Mouse (Mus musculus): ENCODE measurements around the gene Nrxn2. TPM values are rescaled to one million over a fixed set of nuclear protein-coding genes. Genes with fewer than 3 reads are reported as not detected.

Gene Nrxn2
- polyA plus RNA-seq, 1 experiment from 2014 or later = 1.6 TPM

DNA sequence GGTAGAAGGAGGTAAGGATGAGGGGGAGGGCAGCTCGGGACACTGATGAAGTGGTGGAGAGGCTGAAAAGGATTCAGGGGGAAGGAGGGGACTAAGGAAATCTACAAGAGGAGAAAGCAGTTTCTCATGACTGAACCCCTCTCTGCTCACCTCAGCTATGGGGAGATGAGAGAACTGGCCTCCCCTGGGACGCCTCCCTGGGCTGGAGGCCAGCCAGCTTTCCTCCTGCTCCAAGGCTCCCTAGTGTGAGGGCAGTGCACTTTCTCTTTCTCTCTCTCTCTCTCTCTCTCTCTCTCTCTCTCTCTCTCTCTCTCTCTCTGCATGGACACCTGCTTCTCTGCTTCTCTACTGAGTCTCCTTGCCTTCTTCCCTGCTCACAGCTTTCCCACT, 82.1 kb downstream of the Nrxn2 start:
- Histone ChIP-seq H3K9me3 (ENCODE audit: control insufficient read depth, low read length) (no peaks in the 10 kb centered on the region), H3K36me3 (ENCODE audit: control insufficient read depth, insufficient read depth, low read length) (no peaks in the 10 kb centered on the region), H3K9ac (ENCODE audit: low read depth, low read length) (no peak overlapping the region), H3K4me3 (ENCODE audit: low read depth, low read length) (no peak overlapping the region), H3K4me1 (replicated peaks; ENCODE audit: control insufficient read depth, insufficient read depth, low read length) (peaks cover 8% of the 10 kb centered on the region; the same call in 1 of the 2 replicates), H3K27ac (ENCODE audit: low read depth, low read length) (no peak overlapping the region), H3K4me2 (no peak overlapping the region), H3K27me3 (replicated peaks; ENCODE audit: control insufficient read depth, insufficient read depth, low read length) (peaks cover 100% of the 10 kb centered on the region)
- WGBS = 48% methylated on average over 2 of the region's 2 CpGs
- no peak for DNase-seq (ENCODE audit: low spot score)
- no peak for ATAC-seq (replicated peaks; ENCODE audit: low FRiP score)

DNA sequence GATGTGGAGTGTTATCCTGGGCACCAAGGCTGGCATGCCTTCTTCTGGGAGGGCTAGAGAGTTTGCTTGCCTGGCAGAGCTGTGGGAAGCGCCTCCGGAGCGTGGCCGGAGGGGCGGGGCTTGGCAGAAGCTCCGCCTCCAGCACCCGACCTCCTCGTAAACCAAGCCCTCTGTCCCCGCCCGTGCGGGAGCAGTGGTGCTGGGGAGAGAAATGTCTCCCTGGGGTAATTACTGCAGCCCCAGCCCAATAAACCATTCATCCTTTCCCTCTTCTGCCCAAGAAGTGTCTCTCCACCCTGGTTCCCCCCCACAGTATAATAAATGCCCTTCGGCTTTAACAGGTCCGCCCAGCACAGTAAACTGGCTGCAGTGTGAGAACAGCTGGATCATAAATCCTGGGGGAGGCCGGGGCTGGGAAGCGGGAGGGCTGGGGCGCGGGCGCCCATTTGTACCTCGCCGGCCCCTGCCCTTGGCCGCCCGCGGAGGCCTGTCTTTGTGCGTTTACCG, 83.6 kb downstream of the Nrxn2 start:
- no peak for ATAC-seq (replicated peaks; ENCODE audit: low FRiP score)
- peak overlapping the region; percentile 69 for H3K4me2 ChIP-seq
- under 1% methylated on average over 25 of the region's 25 CpGs for WGBS

DNA sequence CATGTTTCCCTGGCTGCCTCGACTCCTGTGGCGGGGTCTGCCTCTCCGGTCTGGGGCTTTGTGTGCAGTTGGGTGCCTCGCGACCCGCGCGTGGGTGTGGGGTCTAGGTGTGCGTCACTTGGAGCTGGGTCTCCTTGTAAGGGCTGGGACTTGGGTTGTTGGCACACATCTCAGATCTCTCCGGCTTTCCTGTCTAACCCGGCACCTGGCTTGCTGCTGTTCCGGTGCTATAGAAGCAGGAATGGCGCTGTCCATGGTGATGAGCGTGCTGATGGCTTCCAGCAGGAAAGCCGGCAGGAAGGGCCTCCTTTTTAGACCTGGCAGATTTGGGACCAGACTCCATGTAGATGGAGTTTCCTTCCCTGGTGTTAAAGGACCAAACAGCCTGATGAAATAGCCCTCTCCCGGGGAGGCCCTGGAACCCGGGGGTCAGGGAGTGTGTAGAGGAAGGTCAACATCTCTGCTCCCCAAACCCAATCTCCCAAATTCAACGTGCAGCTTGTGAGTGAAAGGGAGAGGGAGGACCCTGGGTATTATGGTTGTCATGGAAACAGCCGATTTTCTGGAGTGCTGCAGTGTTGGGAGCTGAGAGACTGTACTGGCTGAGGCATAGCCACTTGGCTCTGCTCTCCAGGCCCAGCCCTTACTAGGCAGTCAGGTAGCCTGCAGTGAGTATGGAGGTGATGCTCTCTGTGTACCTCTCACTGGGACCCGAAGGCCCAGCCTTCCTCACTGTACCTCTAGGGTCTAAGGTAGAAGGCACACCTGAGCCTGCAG, 84.2 kb downstream of the Nrxn2 start:
- Histone ChIP-seq H3K36me3 (ENCODE audit: control insufficient read depth, insufficient read depth, low read length) (no peaks in the 10 kb centered on the region), H3K27me3 (replicated peaks; ENCODE audit: control insufficient read depth, insufficient read depth, low read length) (peaks cover 100% of the 10 kb centered on the region), H3K4me3 (ENCODE audit: low read depth, low read length) (peak overlapping the region; percentile 35), H3K9me3 (ENCODE audit: control insufficient read depth, low read length) (no peaks in the 10 kb centered on the region), H3K27ac (ENCODE audit: low read depth, low read length) (no peak overlapping the region), H3K9ac (ENCODE audit: low read depth, low read length) (no peak overlapping the region), H3K4me2 (peak overlapping the region; percentile 69), H3K4me1 (replicated peaks; ENCODE audit: control insufficient read depth, insufficient read depth, low read length) (peaks cover 8% of the 10 kb centered on the region; the same call in 1 of the 2 replicates)
- DNase-seq (ENCODE audit: low spot score) (peak; percentile 74), ATAC-seq (replicated peaks; ENCODE audit: low FRiP score) (no peak)
- 4% methylated on average over 20 of the region's 20 CpGs for WGBS

More for the DNA sequence above, 83.6 kb downstream of the Nrxn2 start:
- Histone ChIP-seq H3K9ac (ENCODE audit: low read depth, low read length) (no peak overlapping the region), H3K36me3 (ENCODE audit: control insufficient read depth, insufficient read depth, low read length) (no peaks in the 10 kb centered on the region), H3K9me3 (ENCODE audit: control insufficient read depth, low read length) (no peaks in the 10 kb centered on the region), H3K4me3 (ENCODE audit: low read depth, low read length) (peak overlapping the region; percentile 35), H3K27me3 (replicated peaks; ENCODE audit: control insufficient read depth, insufficient read depth, low read length) (peaks cover 100% of the 10 kb centered on the region), H3K4me1 (replicated peaks; ENCODE audit: control insufficient read depth, insufficient read depth, low read length) (peaks cover 8% of the 10 kb centered on the region; the same call in 1 of the 2 replicates), H3K27ac (ENCODE audit: low read depth, low read length) (no peak overlapping the region)
- no peak for DNase-seq (ENCODE audit: low spot score)

DNA sequence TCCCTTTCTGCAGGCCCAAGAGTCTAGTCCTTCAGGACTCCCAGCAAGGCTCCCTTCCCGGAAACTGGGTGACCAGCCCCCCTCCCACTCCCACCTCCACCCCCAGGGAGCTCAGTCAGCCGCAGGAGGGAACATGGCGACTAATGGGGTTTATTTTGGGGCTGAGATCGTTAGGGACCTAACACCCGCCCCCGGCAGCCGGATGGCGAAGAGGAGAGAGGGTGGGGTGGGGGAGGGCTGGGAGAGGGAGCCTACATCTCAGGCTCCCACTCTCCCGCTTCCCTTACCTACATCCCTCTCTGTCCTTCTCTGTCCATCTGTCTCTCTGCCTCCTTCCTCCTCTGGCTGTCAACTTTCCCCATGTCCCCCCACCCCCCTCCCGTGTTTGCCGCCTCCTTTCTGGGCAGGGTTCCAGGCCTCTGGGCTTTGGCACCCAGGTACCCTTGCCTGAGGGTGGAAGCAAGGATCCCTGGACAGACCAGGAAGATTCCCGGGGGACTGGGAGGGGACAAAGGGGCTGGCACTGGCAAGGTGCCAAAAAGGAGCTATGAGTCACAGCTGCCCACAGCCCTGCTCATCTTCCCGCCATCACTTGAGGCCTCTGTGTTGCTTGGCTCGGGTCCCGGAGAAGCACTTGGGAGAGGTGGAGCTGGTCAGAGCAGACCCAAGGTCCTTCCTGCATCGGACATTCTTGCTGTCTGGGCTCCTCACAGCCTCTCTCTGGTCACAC, 85.6 kb downstream of the Nrxn2 start:
- Histone ChIP-seq H3K9me3 (ENCODE audit: control insufficient read depth, low read length) (no peaks in the 10 kb centered on the region), H3K27me3 (replicated peaks; ENCODE audit: control insufficient read depth, insufficient read depth, low read length) (peaks cover 93% of the 10 kb centered on the region), H3K27ac (ENCODE audit: low read depth, low read length) (no peak overlapping the region), H3K4me2 (no peak overlapping the region), H3K4me1 (replicated peaks; ENCODE audit: control insufficient read depth, insufficient read depth, low read length) (peaks cover 5% of the 10 kb centered on the region; the same call in 1 of the 2 replicates), H3K36me3 (ENCODE audit: control insufficient read depth, insufficient read depth, low read length) (no peaks in the 10 kb centered on the region), H3K4me3 (ENCODE audit: low read depth, low read length) (no peak overlapping the region), H3K9ac (ENCODE audit: low read depth, low read length) (no peak overlapping the region)
- DNase-seq (ENCODE audit: low spot score) = no peak
- no peak for ATAC-seq (replicated peaks; ENCODE audit: low FRiP score)
- WGBS = 29% methylated on average over 14 of the region's 16 CpGs

DNA sequence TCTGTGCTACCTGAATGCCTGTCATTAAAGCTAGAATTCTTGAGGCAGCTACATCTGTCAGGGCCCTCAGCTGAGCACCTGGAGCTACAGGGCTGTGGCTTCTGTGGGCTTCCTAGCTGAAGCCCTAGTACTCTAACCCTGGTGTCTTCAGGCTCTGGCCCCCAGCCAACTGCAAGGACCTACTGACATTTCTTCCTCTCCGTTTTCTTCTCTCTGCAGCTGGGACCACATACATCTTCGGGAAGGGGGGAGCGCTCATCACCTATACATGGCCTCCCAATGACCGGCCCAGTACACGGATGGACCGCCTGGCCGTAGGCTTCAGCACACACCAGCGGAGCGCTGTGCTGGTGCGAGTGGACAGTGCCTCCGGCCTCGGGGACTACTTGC, 86.1 kb downstream of the Nrxn2 start:
- H3K27me3 ChIP-seq (replicated peaks; ENCODE audit: control insufficient read depth, insufficient read depth, low read length) = peaks cover 93% of the 10 kb centered on the region
- DNase-seq (ENCODE audit: low spot score) = no peak

GRCm38 (mm10) chr19:6507393-6507792, 88.9 kb downstream of the Nrxn2 start:
- H3K27me3 ChIP-seq (replicated peaks; ENCODE audit: control insufficient read depth, insufficient read depth, low read length) = peaks cover 77% of the 10 kb centered on the region
- no peak overlapping the region for H3K27ac ChIP-seq (ENCODE audit: low read depth, low read length)
- DNase-seq (ENCODE audit: low spot score) = no peak
- H3K4me1 ChIP-seq (replicated peaks; ENCODE audit: control insufficient read depth, insufficient read depth, low read length) = peaks cover 1% of the 10 kb centered on the region; the same call in 1 of the 2 replicates
- H3K9me3 ChIP-seq (ENCODE audit: control insufficient read depth, low read length) = no peaks in the 10 kb centered on the region
- H3K4me3 ChIP-seq (ENCODE audit: low read depth, low read length) = no peak overlapping the region
- 38% methylated on average over 10 of the region's 10 CpGs for WGBS
- ATAC-seq (replicated peaks; ENCODE audit: low FRiP score) = no peak
- no peak overlapping the region for H3K9ac ChIP-seq (ENCODE audit: low read depth, low read length)
- H3K36me3 ChIP-seq (ENCODE audit: control insufficient read depth, insufficient read depth, low read length) = no peaks in the 10 kb centered on the region
- H3K4me2 ChIP-seq = no peak overlapping the region

More for the DNA sequence above, 86.1 kb downstream of the Nrxn2 start:
- ATAC-seq (replicated peaks; ENCODE audit: low FRiP score) = no peak
- Histone ChIP-seq H3K9ac (ENCODE audit: low read depth, low read length) (no peak overlapping the region), H3K4me1 (replicated peaks; ENCODE audit: control insufficient read depth, insufficient read depth, low read length) (peaks cover 5% of the 10 kb centered on the region; the same call in 1 of the 2 replicates), H3K4me2 (no peak overlapping the region), H3K4me3 (ENCODE audit: low read depth, low read length) (no peak overlapping the region), H3K36me3 (ENCODE audit: control insufficient read depth, insufficient read depth, low read length) (no peaks in the 10 kb centered on the region), H3K27ac (ENCODE audit: low read depth, low read length) (no peak overlapping the region), H3K9me3 (ENCODE audit: control insufficient read depth, low read length) (no peaks in the 10 kb centered on the region)
- WGBS = 82% methylated on average over 12 of the region's 12 CpGs

DNA sequence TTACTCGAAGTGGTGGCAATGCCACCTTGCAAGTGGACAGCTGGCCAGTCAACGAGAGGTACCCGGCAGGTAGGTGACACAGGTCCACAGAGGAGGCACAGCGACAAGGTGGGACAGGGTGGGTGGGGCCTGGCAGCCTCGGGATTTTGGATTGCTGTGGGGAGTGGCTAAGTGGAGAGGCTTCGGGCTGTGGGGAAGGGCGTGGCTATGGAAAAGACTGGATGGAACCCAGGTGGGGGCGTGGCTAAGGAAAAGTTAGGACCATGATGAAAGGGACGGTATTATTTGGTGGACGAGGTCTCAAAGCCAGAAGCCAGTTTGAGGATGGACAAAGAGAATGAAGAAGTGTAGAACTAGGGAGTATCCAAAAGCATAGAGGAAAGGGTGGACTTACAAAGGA, 91.3 kb downstream of the Nrxn2 start:
- Histone ChIP-seq H3K4me1 (replicated peaks; ENCODE audit: control insufficient read depth, insufficient read depth, low read length) (peaks cover 10% of the 10 kb centered on the region), H3K4me2 (no peak overlapping the region), H3K27me3 (replicated peaks; ENCODE audit: control insufficient read depth, insufficient read depth, low read length) (peaks cover 72% of the 10 kb centered on the region), H3K4me3 (ENCODE audit: low read depth, low read length) (no peak overlapping the region), H3K9ac (ENCODE audit: low read depth, low read length) (no peak overlapping the region), H3K36me3 (ENCODE audit: control insufficient read depth, insufficient read depth, low read length) (no peaks in the 10 kb centered on the region), H3K9me3 (ENCODE audit: control insufficient read depth, low read length) (no peaks in the 10 kb centered on the region), H3K27ac (ENCODE audit: low read depth, low read length) (no peak overlapping the region)
- ATAC-seq (replicated peaks; ENCODE audit: low FRiP score) (no peak), DNase-seq (ENCODE audit: low spot score) (no peak)
- WGBS = 64% methylated on average over 10 of the region's 10 CpGs

DNA sequence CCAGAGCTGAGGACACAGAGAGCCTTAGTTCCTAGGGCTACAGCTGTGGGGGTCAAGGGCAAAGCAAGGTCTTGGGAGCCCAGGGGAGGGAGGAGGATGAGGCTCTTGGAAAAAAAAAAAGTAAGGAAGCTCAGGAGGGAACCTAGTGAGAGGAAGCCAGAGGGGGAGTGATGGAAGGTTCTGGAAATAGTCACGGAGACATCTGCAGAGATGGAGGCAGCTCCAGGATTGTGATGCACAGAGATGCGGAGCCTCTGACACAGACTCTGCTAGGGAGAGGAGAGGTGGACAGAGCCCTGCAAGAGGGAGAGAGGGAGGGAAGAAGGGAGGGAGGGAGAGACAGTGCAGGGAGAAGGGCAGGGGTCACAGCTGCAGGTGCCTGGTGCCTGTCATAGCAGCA, 92.0 kb downstream of the Nrxn2 start:
- WGBS = 81% methylated on average over 2 of the region's 2 CpGs
- H3K9me3 ChIP-seq (ENCODE audit: control insufficient read depth, low read length) = no peaks in the 10 kb centered on the region
- no peak overlapping the region for H3K27ac ChIP-seq (ENCODE audit: low read depth, low read length)
- H3K4me3 ChIP-seq (ENCODE audit: low read depth, low read length) = no peak overlapping the region
- H3K36me3 ChIP-seq (ENCODE audit: control insufficient read depth, insufficient read depth, low read length) = no peaks in the 10 kb centered on the region
- peaks cover 66% of the 10 kb centered on the region for H3K27me3 ChIP-seq (replicated peaks; ENCODE audit: control insufficient read depth, insufficient read depth, low read length)
- no peak overlapping the region for H3K9ac ChIP-seq (ENCODE audit: low read depth, low read length)
- DNase-seq (ENCODE audit: low spot score) (no peak), ATAC-seq (replicated peaks; ENCODE audit: low FRiP score) (no peak)
- H3K4me1 ChIP-seq (replicated peaks; ENCODE audit: control insufficient read depth, insufficient read depth, low read length) = peaks cover 10% of the 10 kb centered on the region
- no peak overlapping the region for H3K4me2 ChIP-seq
